Mouse (Mus musculus) hindbrain, embryonic 15.5 days (tissue): ENCODE measurements around the gene Pfdn4. TPM values are rescaled to one million over a fixed set of nuclear protein-coding genes. Genes with fewer than 3 reads are reported as not detected.

Experiments
- ATAC-seq: fragments of 200-750 bp; cut with Nextera tagmentation; 2 replicates; pipeline ENCODE4 v1.8.0; 2017; ENCODE audit warnings: low read depth, moderate number of reproducible peaks, moderate TSS enrichment; ENCODE audit not compliant: low FRiP score
- H3K27ac ChIP-seq: fragments of 300-500 bp; sonication (generic); replicated peaks from 2 replicates; pipeline ENCODE4 v1.5.1; 2015; ENCODE audit warnings: mild to moderate bottlenecking, inconsistent platforms
- H3K27me3 ChIP-seq: fragments of 300-500 bp; sonication (generic); 2 replicates; pipeline ENCODE4 v1.6.1; 2015; ENCODE audit warnings: control low read depth, inconsistent platforms
- H3K36me3 ChIP-seq: fragments of 300-500 bp; sonication (generic); 2 replicates; pipeline ENCODE4 v1.6.1; 2015; ENCODE audit warnings: control low read depth, inconsistent platforms
- H3K4me1 ChIP-seq: fragments of 300-500 bp; sonication (generic); replicated peaks from 2 replicates; pipeline ENCODE4 v1.6.1; 2015; ENCODE audit warnings: control low read depth, inconsistent platforms
- H3K4me2 ChIP-seq: fragments of 300-500 bp; sonication (generic); 2 replicates; pipeline ENCODE4 v1.6.1; 2015; ENCODE audit warnings: moderate library complexity, mild to moderate bottlenecking, inconsistent platforms
- H3K4me3 ChIP-seq: fragments of 300-500 bp; sonication (generic); 2 replicates; pipeline ENCODE4 v1.5.1; 2015; ENCODE audit warnings: mild to moderate bottlenecking, inconsistent platforms
- H3K9ac ChIP-seq: fragments of 300-500 bp; sonication (generic); 2 replicates; pipeline ENCODE4 v1.6.1; 2015; ENCODE audit warnings: inconsistent platforms
- H3K9me3 ChIP-seq: fragments of 300-500 bp; sonication (generic); 2 replicates; pipeline ENCODE4 v1.6.1; 2016; ENCODE audit warnings: control low read depth, inconsistent platforms
- WGBS: fragments of 180-500 bp; shearing (Covaris S2); methylation state at CpG from one replicate; pipeline ENCODE4 v1.1.7; 2015; 5-methylcytosine and 5-hydroxymethylcytosine counted together
- polyA plus RNA-seq: library from polyadenylated mRNA; unstranded; fragments of >200 nt; fragmentation: Nextera tagmentation; extraction: Ambion mirVana; gene quantifications from 2 replicates; pipeline ENCODE4 v1.2.1, GENCODE M21; 2015

Pfdn4 gene
- polyA plus RNA-seq, 1 experiment from 2014 or later: 113 TPM

DNA sequence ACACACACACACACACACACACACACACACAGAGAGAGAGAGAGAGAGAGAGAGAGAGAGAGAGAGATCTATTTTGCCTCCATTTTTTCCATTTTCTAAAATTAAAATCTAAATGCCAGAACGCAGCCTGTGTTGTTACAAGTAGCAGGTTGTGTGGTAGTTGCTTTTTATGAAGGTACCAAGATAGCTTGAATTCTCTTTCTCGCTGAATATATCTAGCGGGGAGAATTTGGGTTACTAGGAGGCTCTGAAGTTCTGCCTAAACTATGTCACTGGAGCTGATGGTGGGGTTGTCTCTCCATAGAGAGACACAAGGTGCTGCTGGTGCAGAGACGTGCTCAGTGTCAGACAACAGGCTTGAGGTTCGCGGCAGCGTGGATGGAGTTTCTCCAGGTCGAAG lies 68.8 kb downstream of the Pfdn4 start:
- H3K9ac ChIP-seq: no peak overlapping the region
- no peaks in the 10 kb centered on the region for H3K4me1 ChIP-seq
- H3K4me2 ChIP-seq: no peak overlapping the region
- no peak overlapping the region for H3K27ac ChIP-seq
- no peak for ATAC-seq
- H3K36me3 ChIP-seq: no peaks in the 10 kb centered on the region
- H3K4me3 ChIP-seq: no peak overlapping the region
- H3K9me3 ChIP-seq: no peaks in the 10 kb centered on the region
- 92% methylated on average over 8 of the region's 8 CpGs for WGBS
- no peaks in the 10 kb centered on the region for H3K27me3 ChIP-seq

Other genes starting within 250 kb of the Pfdn4 start
- 13.4 and 15.1 TPM in 2 replicates for gene Bcas1, start 68.6 kb upstream of the Pfdn4 start, polyA plus RNA-seq
- gene Cyp24a1, start 717 bp downstream of the Pfdn4 start, polyA plus RNA-seq: 0.10 and 0.14 TPM in 2 replicates
- gene 4930470P17Rik, start 105.6 kb downstream of the Pfdn4 start, polyA plus RNA-seq: 0.10 and 0.14 TPM in 2 replicates
- 56.8 and 61.9 TPM in 2 replicates for gene Dok5, start 235.4 kb downstream of the Pfdn4 start, polyA plus RNA-seq